Mouse (Mus musculus): ENCODE measurements around the gene Snrpn. TPM values are rescaled to one million over a fixed set of nuclear protein-coding genes. Genes with fewer than 3 reads are reported as not detected.

The Snrpn gene
- polyA plus RNA-seq, 1 experiment from 2014 or later = 46.5 TPM

GRCm38 (mm10) chr7:60006262-60006661 lies 133.8 kb downstream of the Snrpn start:
- WGBS = 65% methylated on average over 2 of the region's 2 CpGs

GRCm38 (mm10) chr7:60004606-60005330 lies 135.3 kb downstream of the Snrpn start, which contains the start of the genes Snurf and Gm38393:
Snurf (minus strand) TSS chr7:60005049.
Gm38393 (minus strand) TSS chr7:60005064.
- ATAC-seq (ENCODE audit: insufficient read depth, low FRiP score, low read depth) = 0 out of 2 replicates have a peak, but pooled peaks have one; percentile 52

More at GRCm38 (mm10) chr7:60006262-60006661, 133.8 kb downstream of the Snrpn start:
- Histone ChIP-seq H3K36me3 (no peaks in the 10 kb centered on the region), H3K4me1 (no peaks in the 10 kb centered on the region), H3K9ac (no peak overlapping the region), H3K9me3 (no peaks in the 10 kb centered on the region), H3K4me3 (replicated peaks) (no peak overlapping the region), H3K27me3 (replicated peaks) (no peaks in the 10 kb centered on the region), H3K4me2 (no peak overlapping the region), H3K27ac (no peak overlapping the region)
- no peak for ATAC-seq (ENCODE audit: insufficient read depth, low FRiP score, low read depth)

GRCm38 (mm10) chr7:60003921-60004605 lies 136.0 kb downstream of the Snrpn start:
- 39% methylated on average over 22 of the region's 22 CpGs for WGBS
- Histone ChIP-seq H3K27me3 (replicated peaks) (no peaks in the 10 kb centered on the region), H3K4me2 (peak overlapping the region; percentile 60), H3K4me1 (no peaks in the 10 kb centered on the region), H3K36me3 (no peaks in the 10 kb centered on the region), H3K9me3 (no peaks in the 10 kb centered on the region), H3K4me3 (replicated peaks) (peak overlapping the region; percentile 52), H3K27ac (0 out of 2 replicates have a peak overlapping the region, but pooled peaks have one; percentile 6), H3K9ac (peak overlapping the region; percentile 16; the same call in 1 of the 2 replicates)
- ATAC-seq (ENCODE audit: insufficient read depth, low FRiP score, low read depth) = peak; percentile 79

More at GRCm38 (mm10) chr7:60004606-60005330, 135.3 kb downstream of the Snrpn start, which contains the start of the genes Snurf and Gm38393:
- Histone ChIP-seq H3K27me3 (replicated peaks) (no peaks in the 10 kb centered on the region), H3K4me3 (replicated peaks) (peak within 1 kb of the TSS; percentile 52), H3K27ac (peak within 1 kb of the TSS; percentile 6; the same call in 1 of the 2 replicates), H3K4me2 (peak within 1 kb of the TSS; percentile 60), H3K9ac (peak within 1 kb of the TSS; percentile 16; the same call in 1 of the 2 replicates), H3K4me1 (no peaks in the 10 kb centered on the region), H3K36me3 (no peaks in the 10 kb centered on the region), H3K9me3 (no peaks in the 10 kb centered on the region)
- whole genome bisulfite sequencing = 44% methylated on average over 30 of the region's 30 CpGs

GRCm38 (mm10) chr7:60003006-60003865 lies 136.8 kb downstream of the Snrpn start:
- Histone ChIP-seq H3K9ac (no peak overlapping the region), H3K27me3 (replicated peaks) (no peaks in the 10 kb centered on the region), H3K4me2 (peak overlapping the region; percentile 60), H3K27ac (no peak overlapping the region), H3K4me3 (replicated peaks) (peak overlapping the region; percentile 52), H3K9me3 (no peaks in the 10 kb centered on the region), H3K4me1 (no peaks in the 10 kb centered on the region), H3K36me3 (no peaks in the 10 kb centered on the region)
- no peak for ATAC-seq (ENCODE audit: insufficient read depth, low FRiP score, low read depth)
- 58% methylated on average over 12 of the region's 12 CpGs for WGBS

- Histone ChIP-seq H3K9ac (no peak overlapping the region), H3K4me2 (no peak overlapping the region), H3K9me3 (no peaks in the 10 kb centered on the region), H3K36me3 (no peaks in the 10 kb centered on the region), H3K27me3 (replicated peaks) (no peaks in the 10 kb centered on the region), H3K4me1 (no peaks in the 10 kb centered on the region), H3K27ac (no peak overlapping the region), H3K4me3 (replicated peaks) (no peak overlapping the region)
- no peak for ATAC-seq (ENCODE audit: insufficient read depth, low FRiP score, low read depth)
- WGBS = 58% methylated on average over 1 of the region's 1 CpGs
These were observed 161.4 kb downstream of the Snrpn start for GRCm38 (mm10) chr7:59978646-59979045.

Other genes starting within 250 kb of the Snrpn start
- gene Snurf, start 135.2 kb downstream of the Snrpn start, polyA plus RNA-seq (2015; fragmentation: Nextera tagmentation; extraction: Ambion mirVana) = 24.6 and 32.0 TPM in 2 replicates
- gene Gm38393, start 135.2 kb downstream of the Snrpn start, polyA plus RNA-seq (2015; fragmentation: Nextera tagmentation; extraction: Ambion mirVana) = 0.30 and 0.34 TPM in 2 replicates